Mouse (Mus musculus): ENCODE data around the gene Doc2b.
A peak's percentile ranks its signal among the peaks of the same experiment; 100 is the strongest.

Doc2b gene

DNA sequence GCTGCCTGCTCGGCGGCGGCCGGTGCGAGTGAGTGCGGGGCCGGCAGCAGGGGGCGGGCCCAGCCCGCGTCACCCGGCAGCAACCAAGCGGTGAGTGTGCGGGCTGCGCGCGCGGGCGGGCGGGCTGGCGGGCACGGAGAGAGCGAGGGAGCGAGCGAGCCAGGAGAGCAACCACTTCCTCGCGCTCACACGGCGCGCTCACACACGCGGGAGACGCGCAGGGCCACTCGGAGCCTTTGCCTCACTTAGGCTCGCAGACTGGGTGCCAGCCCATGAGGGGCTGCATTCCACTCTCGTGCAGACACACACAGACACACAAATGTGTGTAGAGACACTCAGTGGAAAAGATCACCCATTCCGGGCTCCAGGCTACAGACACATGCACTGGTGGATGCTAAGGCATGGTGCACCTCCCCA is at the start of gene Doc2b:
Gene Doc2b, minus strand, starts transcription at position 21 of the 417 bp plus-strand sequence.
- DNase-seq (ENCODE audit: low read depth, low spot score), result no peak

DNA sequence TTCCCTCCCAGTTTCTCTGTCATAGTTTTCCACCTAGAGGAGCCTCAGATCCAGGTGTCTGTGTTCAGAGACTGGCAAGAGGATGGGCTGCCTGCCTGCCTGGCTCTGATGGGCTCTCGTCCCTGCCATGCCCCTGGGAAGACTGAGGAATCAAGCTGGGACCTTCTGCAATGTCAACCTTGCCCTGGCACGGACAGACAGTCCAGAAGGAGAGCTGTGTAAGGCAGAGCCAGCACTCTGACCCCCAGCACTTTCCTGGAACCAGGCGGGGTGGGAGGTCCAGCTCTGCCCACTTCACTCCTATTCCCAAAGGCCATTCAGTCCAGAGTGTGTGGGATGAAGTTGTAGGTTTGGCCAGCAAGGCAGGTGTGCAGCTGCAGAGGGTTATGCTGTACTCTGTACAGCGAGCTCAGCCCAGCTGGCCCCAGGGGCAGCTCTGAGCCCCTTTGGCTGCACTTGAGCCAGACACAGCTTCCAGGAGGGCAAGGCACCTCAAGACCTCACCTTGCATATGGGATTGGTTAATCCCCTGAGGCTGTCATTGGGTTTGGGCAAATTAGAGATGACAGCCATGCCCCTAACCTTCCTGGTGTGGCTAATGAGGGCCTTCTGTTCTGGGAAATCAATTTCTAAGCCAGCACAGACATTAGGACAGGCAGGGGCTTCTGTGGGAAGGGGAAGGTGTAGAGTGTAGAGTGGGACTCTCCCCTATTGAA is 47.2 kb upstream of the Doc2b start:
- DNase-seq (ENCODE audit: low read depth, low spot score), result no peak

DNA sequence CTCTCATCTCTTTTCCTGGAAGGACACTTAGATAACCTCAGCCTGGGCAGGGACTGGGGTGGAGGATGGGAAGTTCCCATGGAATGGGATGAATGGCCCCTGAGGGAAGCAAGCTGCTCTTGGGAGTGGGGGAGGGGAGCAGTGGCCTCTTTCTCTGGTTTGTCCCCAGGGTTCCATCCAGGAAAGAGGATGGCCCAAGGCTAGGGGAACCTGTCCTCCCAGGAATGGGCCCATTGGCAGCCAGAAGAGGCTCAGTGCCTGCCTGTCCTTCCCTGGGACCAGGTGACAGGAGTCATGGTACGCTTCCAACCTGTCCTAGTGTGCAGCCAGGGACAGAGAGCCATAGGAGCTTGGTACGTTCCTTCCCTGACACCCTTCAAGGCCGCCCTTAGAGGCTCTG is 45.7 kb upstream of the Doc2b start:
- no peak for DNase-seq (ENCODE audit: low read depth, low spot score)

DNA sequence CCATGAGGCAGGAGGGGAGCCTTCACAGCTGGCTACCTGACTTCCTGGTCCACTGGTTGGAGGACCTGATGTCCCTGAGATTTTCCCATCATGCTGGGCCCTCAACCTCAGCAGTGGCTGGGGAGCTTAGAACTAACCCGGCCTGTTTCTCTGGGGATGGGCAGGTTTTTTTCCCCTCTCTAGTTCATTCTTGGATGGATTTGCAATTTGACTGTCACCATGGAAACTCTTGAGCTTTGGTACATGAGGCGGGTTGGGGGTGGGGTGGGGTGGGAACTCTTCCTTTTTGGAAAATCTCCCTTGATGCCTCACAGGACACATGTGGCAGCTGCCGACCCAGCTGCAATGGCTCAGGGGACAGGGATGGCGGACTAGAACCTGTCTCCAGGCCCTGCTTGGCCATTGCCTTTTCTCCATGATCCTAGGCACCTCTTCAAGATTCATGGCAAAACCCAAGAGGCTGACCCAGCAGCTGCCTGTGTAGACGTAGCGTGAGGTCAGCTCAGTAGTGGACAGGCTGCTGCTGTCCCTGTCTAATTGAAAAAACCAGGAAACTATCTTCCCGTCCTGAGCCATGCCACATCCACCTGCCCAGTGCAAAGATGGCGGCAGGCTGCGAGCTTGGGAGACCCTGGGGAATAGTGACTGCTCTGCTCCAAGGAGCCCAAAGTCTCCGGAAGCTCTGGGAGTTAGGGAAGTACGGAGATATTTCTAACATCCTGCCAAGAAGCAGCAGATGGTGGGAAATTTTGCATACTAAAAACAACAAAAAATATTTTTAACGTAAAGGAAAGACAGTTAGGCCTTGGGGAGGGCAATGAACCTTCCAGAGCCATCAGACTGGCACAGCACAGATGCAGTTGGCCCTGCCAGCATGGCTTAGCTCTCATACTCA is 43.9 kb upstream of the Doc2b start:
- DNase-seq (ENCODE audit: low read depth, low spot score), result peak; percentile 26

DNA sequence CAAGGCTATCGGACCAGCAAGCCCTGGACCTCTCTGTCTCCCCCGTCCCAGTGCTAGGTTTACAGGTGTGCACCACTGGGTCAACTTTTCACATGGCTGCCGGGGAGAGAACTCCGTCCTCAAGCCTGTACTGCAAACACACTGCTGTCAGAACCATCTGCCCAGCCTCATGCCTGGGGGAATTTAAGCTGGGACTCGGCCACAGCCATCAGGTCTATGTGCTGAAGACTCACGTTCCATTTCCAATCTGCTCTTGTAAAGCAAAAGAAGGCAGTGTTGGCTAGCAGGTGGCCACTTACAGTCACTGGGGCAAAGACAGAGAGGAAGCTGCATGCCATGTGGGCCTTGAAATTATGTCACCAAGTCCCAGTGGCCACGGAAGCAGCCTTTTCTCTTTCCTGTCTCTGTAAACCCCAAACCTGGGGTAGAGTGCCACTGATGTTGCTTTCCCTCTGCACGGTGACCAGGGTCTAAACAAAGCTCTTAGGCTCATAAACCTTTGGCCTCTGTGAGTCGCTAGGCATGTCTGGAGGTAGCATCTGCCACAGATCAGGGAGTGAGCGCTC is 43.1 kb upstream of the Doc2b start:
- no peak for DNase-seq (ENCODE audit: low read depth, low spot score)

DNA sequence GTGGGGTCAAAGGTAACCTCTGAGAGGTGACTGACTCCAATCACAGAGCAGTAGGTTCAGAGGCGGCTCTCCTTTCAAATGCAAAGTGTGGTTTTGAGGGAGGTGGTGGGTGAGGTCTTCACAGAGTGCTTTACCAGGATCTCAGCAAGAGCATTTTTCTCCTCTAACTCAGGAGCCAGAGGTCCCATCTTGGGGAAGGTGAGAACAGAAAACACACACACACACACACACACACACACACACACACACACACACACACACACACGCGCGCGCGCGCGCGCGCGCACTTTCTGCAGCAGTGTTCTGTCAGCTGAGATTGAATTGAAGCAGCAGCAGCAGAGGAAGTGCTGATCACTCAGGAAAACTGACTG is 40.4 kb upstream of the Doc2b start:
- DNase-seq (ENCODE audit: low read depth, low spot score), result no peak

DNA sequence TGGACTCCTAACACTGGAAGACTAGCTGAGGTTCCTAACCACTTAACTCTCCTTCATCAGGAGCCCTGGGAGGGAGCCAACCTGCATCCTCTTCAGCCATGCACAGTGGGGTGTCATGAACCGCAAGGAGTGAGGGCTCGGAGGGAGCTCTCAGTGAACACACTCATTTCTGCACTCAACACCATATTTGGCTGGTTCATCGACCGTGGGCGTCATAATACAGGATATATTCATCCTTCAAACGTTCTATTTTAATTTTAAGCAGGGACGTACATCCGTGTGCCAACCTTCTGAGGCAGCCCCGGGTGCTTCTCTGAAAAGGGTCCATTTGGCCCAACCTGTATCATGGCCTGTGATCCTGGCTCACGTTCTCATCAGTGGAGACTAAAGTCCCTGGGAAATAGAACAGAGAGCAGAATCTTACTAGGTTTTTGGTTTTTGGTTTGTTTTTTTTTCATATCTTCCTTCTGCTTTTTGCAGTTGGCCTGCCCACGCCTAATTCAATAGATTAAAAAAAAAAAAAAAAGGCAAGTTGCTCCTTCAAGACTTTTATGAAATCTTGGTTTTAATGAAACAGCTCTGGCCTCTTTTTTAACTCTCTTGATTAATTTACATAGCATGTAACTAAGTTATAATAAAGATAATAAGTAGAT is 39.9 kb upstream of the Doc2b start:
- peak; percentile 31 for DNase-seq (ENCODE audit: low read depth, low spot score)

DNA sequence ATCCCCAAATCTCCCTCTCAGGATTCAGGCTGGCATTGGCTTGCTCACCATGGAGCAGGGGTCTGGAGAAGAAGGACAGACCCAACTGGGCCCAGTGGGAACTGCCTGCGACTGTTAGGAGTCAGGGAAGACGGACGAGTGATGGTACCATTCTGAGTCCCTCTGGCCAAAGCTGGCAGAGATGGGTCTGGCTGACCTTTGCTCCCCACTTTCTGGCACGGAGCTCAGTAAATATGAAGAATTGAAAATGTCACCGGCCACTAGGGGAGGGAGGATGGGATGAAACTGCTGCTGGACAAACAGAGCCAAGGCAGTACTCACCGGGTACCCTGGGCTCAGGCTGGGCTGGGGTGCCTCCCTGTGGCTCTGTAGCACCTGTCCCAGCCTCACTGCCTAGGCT is 37.2 kb upstream of the Doc2b start:
- no peak for DNase-seq (ENCODE audit: low read depth, low spot score)

DNA sequence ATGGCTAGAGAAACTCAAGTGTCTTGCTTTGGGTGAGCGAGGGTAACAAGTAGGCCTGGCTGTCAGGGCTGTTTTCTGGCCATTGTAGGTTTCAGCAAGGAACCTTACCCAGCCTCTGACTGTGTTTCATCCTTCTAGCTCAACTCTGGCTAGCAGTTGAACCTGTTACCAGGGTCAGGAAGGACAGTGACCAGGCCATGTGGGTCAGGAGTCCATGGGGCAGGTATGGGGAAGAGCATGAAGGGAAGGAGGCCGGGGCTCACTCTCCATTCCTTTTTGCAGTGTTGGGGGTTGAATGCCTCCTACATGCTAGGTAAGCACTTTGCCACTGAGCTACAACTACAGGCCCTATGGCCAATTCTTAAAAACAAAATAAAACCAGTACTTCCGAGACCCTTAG is 34.5 kb upstream of the Doc2b start:
- no peak for DNase-seq (ENCODE audit: low read depth, low spot score)

DNA sequence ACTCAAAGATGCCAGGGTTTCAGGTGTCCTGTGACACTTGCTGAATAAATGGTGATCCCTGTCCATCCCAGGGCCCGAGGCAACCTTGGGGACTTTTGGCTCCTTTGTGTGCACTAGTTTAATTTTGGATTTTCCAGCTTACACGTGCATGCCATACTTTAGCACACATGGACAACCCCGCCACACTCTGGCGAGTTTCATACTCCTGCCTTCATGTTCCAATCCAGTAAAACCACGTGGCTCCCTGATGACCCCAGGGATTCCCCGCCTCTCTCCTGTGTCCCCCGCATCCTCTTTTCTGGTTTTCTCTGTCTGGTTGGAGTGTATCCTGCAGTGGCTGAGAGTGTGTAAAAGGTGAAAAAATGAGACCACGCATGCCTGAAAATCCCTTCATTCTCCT is 31.6 kb upstream of the Doc2b start:
- DNase-seq (ENCODE audit: low read depth, low spot score), result no peak

DNA sequence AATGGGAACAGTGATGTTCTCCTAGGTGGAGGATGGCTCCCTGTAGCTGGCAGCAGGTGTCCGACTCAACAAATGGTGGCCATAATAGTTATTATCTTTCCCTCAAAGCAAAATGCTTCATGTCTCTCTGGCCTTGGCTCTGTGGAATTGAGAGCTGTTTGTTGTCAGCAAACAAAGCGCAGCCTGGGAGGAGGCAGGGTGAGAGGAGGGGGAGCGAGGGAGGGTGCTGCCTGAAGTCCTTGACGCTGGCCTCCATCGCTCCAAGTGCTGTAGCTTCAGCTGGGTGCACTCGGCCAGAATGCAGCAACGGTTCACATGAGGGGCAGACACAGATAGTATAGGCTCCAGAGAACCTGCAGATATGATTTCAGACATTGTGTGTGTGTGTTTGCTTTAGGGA is 27.7 kb upstream of the Doc2b start:
- DNase-seq (ENCODE audit: low read depth, low spot score), result no peak

DNA sequence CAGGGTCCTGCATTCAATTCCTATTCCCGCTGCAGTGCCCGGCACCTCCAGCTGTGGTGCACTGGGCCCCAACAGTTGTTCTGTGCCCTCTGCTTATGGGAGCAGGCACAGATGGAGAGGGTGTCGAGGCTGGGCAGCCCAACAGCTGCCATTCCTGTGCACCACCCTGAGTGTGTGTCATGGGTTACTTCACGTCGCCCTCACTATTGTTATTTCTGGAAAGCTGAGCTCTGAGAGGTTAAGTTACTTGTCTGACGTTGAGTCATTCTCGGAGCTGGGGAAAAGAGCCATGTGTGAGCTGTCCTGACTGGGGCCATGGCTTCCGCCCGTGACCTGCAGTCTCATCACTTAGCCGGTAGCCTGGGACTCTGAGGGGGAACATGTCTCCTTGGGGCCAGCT is 17.2 kb upstream of the Doc2b start:
- DNase-seq (ENCODE audit: low read depth, low spot score), result no peak

DNA sequence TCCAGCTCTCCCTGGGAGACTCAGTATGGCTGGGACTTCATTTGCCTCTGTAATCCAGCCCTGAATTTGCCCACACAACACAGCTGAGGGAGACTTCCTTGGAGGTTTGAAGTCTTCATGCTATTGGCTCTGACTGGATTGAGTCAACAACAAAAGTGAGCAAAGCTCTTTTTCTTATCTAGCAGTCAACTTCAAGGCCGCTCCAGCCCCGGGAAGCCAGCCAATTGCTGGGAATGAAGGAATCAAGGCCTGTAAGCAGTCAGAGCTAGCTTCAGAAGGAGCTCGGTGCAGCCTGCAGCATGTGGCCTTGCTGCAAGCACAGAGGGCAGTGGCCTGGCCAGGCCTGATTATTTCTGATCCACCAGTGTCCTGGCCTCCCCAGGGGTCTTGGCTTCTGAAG is 16.1 kb upstream of the Doc2b start:
- DNase-seq (ENCODE audit: low read depth, low spot score), result peak; percentile 26

DNA sequence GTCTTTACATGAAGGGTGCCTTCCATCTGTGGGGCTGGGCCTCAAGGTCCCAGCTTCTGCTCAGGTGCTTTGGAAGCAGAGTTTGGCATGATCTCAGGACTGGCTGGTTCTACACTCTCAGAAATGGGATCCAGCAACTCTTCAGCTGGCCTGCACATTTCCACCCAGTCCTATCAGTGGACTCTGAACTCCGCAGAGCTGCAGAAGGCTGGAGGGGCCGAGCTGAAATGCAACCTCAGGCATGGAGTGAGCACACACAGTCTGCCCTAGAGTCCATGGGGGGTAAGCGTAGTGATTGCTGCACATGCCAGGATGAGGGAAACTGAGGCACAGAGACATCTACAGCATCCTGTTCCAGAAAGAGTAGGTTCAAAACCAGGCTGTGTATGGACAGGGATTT is 14.7 kb upstream of the Doc2b start:
- no peak for DNase-seq (ENCODE audit: low read depth, low spot score)

DNA sequence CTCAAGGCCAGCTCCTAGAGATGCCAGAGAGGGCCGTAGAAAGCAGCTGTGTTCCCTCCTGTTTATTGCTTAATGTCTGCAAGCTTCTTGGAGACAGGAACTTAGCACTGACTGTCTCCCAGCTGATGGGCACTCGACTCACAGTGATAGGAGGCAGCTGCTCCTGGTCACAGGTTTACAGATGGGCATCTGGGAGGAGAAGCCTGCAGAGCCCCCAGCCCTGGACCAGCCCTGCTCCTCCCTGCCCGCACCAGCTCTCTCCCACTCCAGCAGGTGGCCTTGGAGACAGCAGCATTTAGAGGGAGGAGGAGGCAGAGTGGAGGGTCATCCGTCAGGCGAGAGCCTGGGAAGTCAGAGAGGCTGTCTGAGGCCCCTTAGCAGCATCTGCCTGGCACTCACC is 11.6 kb upstream of the Doc2b start:
- no peak for DNase-seq (ENCODE audit: low read depth, low spot score)

DNA sequence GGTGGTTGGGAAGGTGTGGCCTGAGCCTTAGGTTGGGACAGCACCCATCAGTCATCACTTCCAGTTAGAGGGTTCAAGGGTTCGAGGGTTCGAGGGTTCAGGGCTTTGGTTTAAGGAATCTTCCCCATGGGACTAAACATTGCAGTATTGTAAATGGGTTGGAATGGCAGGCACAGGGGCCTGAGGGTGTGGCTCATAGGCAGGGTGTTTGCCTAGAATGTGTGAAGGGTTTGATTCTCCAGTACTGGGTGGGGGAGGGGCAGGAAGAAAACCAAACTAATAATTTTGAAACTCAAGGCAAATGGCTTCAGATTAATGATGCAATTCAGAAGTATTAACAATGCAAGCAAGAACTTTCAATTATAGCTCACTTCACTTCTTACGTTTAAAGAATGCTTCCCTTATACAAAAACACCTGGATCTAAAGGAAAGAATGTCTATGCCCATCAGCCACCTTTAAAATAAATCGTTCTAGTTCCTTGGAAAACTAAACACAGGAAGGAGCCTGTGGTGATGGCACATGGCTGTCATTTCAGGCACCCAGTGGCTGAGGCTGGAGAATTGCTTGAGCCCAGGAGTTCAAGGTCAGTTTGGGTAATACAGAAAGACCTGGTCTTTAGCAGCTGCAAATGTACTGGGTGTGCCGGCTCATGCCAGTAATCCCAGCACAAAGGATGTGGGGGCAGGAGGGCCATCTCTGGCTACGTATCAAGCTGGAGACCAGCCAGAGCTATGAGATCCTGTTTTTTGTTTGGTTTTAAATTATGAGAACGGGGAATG is 6.1 kb upstream of the Doc2b start:
- DNase-seq (ENCODE audit: low read depth, low spot score), result no peak

DNA sequence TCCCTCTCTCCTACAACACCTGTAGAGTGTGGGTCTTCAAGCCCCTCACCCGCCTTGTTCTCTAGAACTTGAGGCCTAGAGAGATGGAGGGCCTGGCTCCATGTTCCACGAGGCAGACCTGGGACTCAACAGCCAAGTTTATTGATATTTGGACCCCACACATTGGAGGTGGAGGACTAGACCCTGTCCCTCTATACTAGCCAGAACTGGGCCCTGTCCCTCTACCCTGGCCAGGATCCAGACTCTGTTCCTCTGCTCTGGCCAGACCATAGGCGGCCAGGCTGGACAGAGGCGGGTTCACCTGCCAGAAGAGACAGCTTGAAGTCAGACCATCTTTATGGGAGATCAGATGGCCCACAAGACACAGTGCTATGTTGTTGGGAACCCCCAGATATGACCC is 5.5 kb upstream of the Doc2b start:
- DNase-seq (ENCODE audit: low read depth, low spot score), result no peak

DNA sequence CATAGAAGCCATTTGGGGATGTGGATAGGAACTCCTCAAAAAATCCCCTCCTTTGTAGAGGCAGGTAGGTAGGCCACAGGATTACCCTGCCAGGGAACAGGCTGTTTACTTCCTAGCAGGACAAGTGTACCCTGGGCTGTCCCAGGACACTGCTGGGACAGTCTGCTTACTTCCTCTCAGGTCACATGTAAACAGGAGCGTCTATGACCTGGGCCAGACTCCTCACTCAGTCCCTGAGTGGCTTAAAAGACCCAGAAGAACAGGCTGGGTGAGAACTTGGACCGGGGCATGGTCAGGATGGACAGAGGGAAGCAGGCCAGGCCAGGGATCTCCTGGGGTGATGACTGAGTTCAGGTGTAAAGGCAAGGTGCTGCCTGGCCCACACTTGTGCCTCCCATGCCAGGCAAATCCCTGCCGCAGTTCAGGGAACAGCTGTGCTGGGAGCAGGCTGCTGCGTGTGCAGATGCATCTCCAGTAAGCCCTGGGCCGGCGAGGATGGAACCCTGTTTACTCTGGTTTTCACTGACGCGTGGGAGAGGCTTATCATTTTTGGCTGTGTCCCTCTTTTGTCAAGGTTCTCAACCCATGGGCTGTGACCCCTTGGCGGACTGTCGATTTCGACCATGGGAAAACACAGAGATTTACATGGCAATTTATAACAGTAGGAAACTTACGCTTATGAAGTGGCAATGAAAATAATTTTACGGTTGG is 842 bp upstream of the Doc2b start:
- DNase-seq (ENCODE audit: low read depth, low spot score), result no peak

DNA sequence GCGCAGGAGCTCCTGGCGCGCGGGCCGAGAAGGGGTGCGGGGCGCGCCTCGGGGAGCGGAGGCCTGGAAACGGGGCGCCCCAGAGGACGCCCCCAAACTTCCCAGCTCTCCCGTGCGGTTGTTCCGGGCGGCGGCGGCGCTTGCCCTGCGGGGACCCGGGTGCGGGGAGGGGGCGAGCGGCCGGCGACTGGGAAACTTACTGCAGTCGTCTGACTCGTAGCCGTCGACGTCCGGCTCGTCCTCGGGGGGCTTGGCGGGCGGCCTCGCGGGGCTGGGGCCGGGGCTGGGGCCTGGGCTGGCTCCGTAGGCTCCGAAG is 570 bp downstream of the Doc2b start:
- no peak for DNase-seq (ENCODE audit: low read depth, low spot score)

DNA sequence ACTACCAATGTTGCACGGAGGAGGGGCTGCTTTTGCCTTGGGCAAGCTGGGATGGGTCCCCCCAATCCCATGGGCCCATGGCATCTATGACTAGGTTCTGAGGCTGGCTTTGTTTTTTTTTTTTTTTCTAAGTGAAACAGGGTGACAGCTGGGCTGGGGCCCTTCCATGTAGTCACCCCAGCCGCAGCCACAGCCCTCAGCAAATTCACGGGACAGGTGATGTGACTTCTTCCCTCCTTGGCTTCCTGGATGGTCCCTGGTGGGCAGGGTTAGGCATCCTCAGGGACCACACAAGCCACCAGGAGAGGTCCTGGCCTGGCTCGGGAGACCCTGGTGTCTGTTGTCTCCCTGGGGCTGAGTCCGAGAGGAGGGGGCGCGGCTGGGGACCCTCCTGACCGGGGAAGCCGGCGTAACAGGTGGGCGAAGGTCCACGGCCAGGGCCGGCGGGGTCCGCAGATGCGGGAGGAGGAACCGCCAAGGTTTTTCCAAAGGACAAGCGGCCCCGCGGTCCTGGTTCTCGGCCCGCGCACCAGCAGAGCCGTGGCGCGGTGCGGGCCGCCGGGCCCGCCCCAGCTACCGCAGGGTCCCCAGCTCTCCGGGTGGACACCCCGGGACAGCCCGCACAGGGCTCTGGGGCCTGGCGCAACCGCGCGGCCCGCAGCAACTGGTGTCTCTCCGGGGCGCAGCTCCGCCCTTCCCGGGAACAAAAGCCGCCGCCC is 1.1 kb downstream of the Doc2b start:
- DNase-seq (ENCODE audit: low read depth, low spot score), result no peak

All from telencephalon, adult 2 months (tissue).